Mouse (Mus musculus) kidney, embryonic 15.5 days (tissue): ENCODE measurements around the gene Kalrn. TPM values are rescaled to one million over a fixed set of nuclear protein-coding genes. Genes with fewer than 3 reads are reported as not detected.
A peak's percentile ranks its signal among the peaks of the same experiment; 100 is the strongest.

Source experiments
- ATAC-seq: fragments of 200-750 bp; cut with Nextera tagmentation; replicated peaks from 2 replicates; pipeline ENCODE4 v1.8.0; 2017; ENCODE audit warnings: moderate TSS enrichment; ENCODE audit not compliant: low FRiP score
- H3K27ac ChIP-seq: fragments of 300-500 bp; sonication (generic); 2 replicates; pipeline ENCODE4 v1.5.1; 2015; ENCODE audit warnings: mild to moderate bottlenecking, inconsistent platforms
- H3K27me3 ChIP-seq: fragments of 300-500 bp; sonication (generic); 2 replicates; pipeline ENCODE4 v1.6.1; 2015; ENCODE audit warnings: inconsistent platforms
- H3K36me3 ChIP-seq: fragments of 300-500 bp; sonication (generic); 2 replicates; pipeline ENCODE4 v1.6.1; 2015; ENCODE audit warnings: inconsistent platforms
- H3K4me1 ChIP-seq: fragments of 300-500 bp; sonication (generic); 2 replicates; pipeline ENCODE4 v1.6.1; 2015; ENCODE audit warnings: inconsistent platforms
- H3K4me2 ChIP-seq: fragments of 300-500 bp; sonication (generic); 2 replicates; pipeline ENCODE4 v1.6.1; 2015; ENCODE audit warnings: moderate library complexity, mild to moderate bottlenecking, inconsistent platforms
- H3K4me3 ChIP-seq: fragments of 300-500 bp; sonication (generic); replicated peaks from 2 replicates; pipeline ENCODE4 v1.5.1; 2015; ENCODE audit warnings: mild to moderate bottlenecking, inconsistent platforms
- H3K9ac ChIP-seq: fragments of 300-500 bp; sonication (generic); 2 replicates; pipeline ENCODE4 v1.6.1; 2015; ENCODE audit warnings: mild to moderate bottlenecking, inconsistent platforms
- H3K9me3 ChIP-seq: fragments of 300-500 bp; sonication (generic); replicated peaks from 2 replicates; pipeline ENCODE4 v1.6.1; 2016; ENCODE audit warnings: inconsistent platforms
- WGBS: fragments of 180-500 bp; shearing (Covaris S2); methylation state at CpG from one replicate; pipeline ENCODE4 v1.1.7; 2015; ENCODE audit warnings: mixed read lengths; 5-methylcytosine and 5-hydroxymethylcytosine counted together
- polyA plus RNA-seq: library from polyadenylated mRNA; unstranded; fragments of >200 nt; fragmentation: Nextera tagmentation; extraction: Ambion mirVana; gene quantifications from 2 replicates; pipeline ENCODE4 v1.2.1, GENCODE M21; 2015

Gene Kalrn
- polyA plus RNA-seq, 1 experiment from 2014 or later: 15.8 TPM

GRCm38 (mm10) chr16:34407036-34407435 is 166.3 kb downstream of the Kalrn start:
- H3K4me3 ChIP-seq: no peak overlapping the region
- no peak overlapping the region for H3K27ac ChIP-seq
- WGBS: 80% methylated on average over 8 of the region's 8 CpGs
- no peaks in the 10 kb centered on the region for H3K9me3 ChIP-seq
- no peaks in the 10 kb centered on the region for H3K27me3 ChIP-seq
- no peaks in the 10 kb centered on the region for H3K36me3 ChIP-seq
- no peak for ATAC-seq
- H3K4me2 ChIP-seq: no peak overlapping the region
- no peaks in the 10 kb centered on the region for H3K4me1 ChIP-seq
- no peak overlapping the region for H3K9ac ChIP-seq

- ATAC-seq: no peak
- H3K9ac ChIP-seq: no peak overlapping the region
- no peaks in the 10 kb centered on the region for H3K4me1 ChIP-seq
- no peaks in the 10 kb centered on the region for H3K9me3 ChIP-seq
- H3K36me3 ChIP-seq: no peaks in the 10 kb centered on the region
- H3K27ac ChIP-seq: no peak overlapping the region
- 58% methylated on average over 5 of the region's 5 CpGs for WGBS
- H3K4me3 ChIP-seq: no peak overlapping the region
- no peaks in the 10 kb centered on the region for H3K27me3 ChIP-seq
- H3K4me2 ChIP-seq: no peak overlapping the region
These were observed 168.2 kb downstream of the Kalrn start for GRCm38 (mm10) chr16:34405094-34405493.

- WGBS: 73% methylated on average over 1 of the region's 1 CpGs
- no peak overlapping the region for H3K9ac ChIP-seq
- ATAC-seq: no peak
These were observed 172.1 kb downstream of the Kalrn start for GRCm38 (mm10) chr16:34401216-34401615.

GRCm38 (mm10) chr16:34400102-34400728 is 173.1 kb downstream of the Kalrn start:
- Histone ChIP-seq H3K4me1 (0 out of 2 replicates have a peak, but pooled peaks cover 2% of the 10 kb centered on the region), H3K9me3 (no peaks in the 10 kb centered on the region), H3K4me2 (no peak overlapping the region), H3K9ac (no peak overlapping the region), H3K4me3 (no peak overlapping the region), H3K27me3 (no peaks in the 10 kb centered on the region), H3K36me3 (no peaks in the 10 kb centered on the region), H3K27ac (no peak overlapping the region)
- 0 out of 2 replicates have a peak, but pooled peaks have one; percentile 25 for ATAC-seq
- WGBS: 31% methylated on average over 13 of the region's 13 CpGs

More at GRCm38 (mm10) chr16:34401216-34401615, 172.1 kb downstream of the Kalrn start:
- Histone ChIP-seq H3K4me2 (no peak overlapping the region), H3K9me3 (no peaks in the 10 kb centered on the region), H3K36me3 (no peaks in the 10 kb centered on the region), H3K27ac (no peak overlapping the region), H3K27me3 (no peaks in the 10 kb centered on the region), H3K4me3 (no peak overlapping the region), H3K4me1 (0 out of 2 replicates have a peak, but pooled peaks cover 2% of the 10 kb centered on the region)

- no peak overlapping the region for H3K4me2 ChIP-seq
- no peaks in the 10 kb centered on the region for H3K9me3 ChIP-seq
- H3K4me3 ChIP-seq: no peak overlapping the region
- H3K36me3 ChIP-seq: no peaks in the 10 kb centered on the region
- H3K27me3 ChIP-seq: no peaks in the 10 kb centered on the region
- no peak for ATAC-seq
- H3K27ac ChIP-seq: no peak overlapping the region
- 0 out of 2 replicates have a peak, but pooled peaks cover 2% of the 10 kb centered on the region for H3K4me1 ChIP-seq
- no peak overlapping the region for H3K9ac ChIP-seq
These were observed 178.0 kb downstream of the Kalrn start for GRCm38 (mm10) chr16:34395221-34395811.

- Histone ChIP-seq H3K9ac (no peak overlapping the region), H3K4me2 (no peak overlapping the region), H3K9me3 (no peaks in the 10 kb centered on the region), H3K36me3 (no peaks in the 10 kb centered on the region; the same call in 1 of the 2 replicates), H3K4me3 (no peak overlapping the region), H3K27me3 (no peaks in the 10 kb centered on the region), H3K4me1 (no peaks in the 10 kb centered on the region), H3K27ac (no peak overlapping the region)
- 75% methylated on average over 5 of the region's 5 CpGs for WGBS
- ATAC-seq: no peak
These were observed 183.6 kb downstream of the Kalrn start for GRCm38 (mm10) chr16:34389520-34390271.

- no peak overlapping the region for H3K27ac ChIP-seq
- WGBS: 75% methylated on average over 6 of the region's 6 CpGs
- no peak overlapping the region for H3K4me2 ChIP-seq
- no peaks in the 10 kb centered on the region for H3K4me1 ChIP-seq
- no peak for ATAC-seq
- H3K9me3 ChIP-seq: no peaks in the 10 kb centered on the region
- H3K27me3 ChIP-seq: no peaks in the 10 kb centered on the region
- no peaks in the 10 kb centered on the region; the same call in 1 of the 2 replicates for H3K36me3 ChIP-seq
- no peak overlapping the region for H3K4me3 ChIP-seq
- H3K9ac ChIP-seq: no peak overlapping the region
These were observed 184.5 kb downstream of the Kalrn start for GRCm38 (mm10) chr16:34388871-34389270.

GRCm38 (mm10) chr16:34385065-34385464 is 188.3 kb downstream of the Kalrn start:
- no peak overlapping the region for H3K4me3 ChIP-seq
- no peaks in the 10 kb centered on the region; the same call in 1 of the 2 replicates for H3K36me3 ChIP-seq
- H3K27ac ChIP-seq: no peak overlapping the region
- no peaks in the 10 kb centered on the region for H3K9me3 ChIP-seq
- no peaks in the 10 kb centered on the region for H3K27me3 ChIP-seq
- H3K4me2 ChIP-seq: no peak overlapping the region
- H3K9ac ChIP-seq: no peak overlapping the region
- 91% methylated on average over 8 of the region's 8 CpGs for WGBS
- H3K4me1 ChIP-seq: no peaks in the 10 kb centered on the region; the same call in 1 of the 2 replicates
- no peak for ATAC-seq

GRCm38 (mm10) chr16:34382992-34383391 is 190.3 kb downstream of the Kalrn start:
- Histone ChIP-seq H3K36me3 (no peaks in the 10 kb centered on the region; the same call in 1 of the 2 replicates), H3K4me3 (no peak overlapping the region), H3K9ac (no peak overlapping the region), H3K4me1 (no peaks in the 10 kb centered on the region; the same call in 1 of the 2 replicates), H3K9me3 (no peaks in the 10 kb centered on the region), H3K27ac (no peak overlapping the region), H3K4me2 (no peak overlapping the region), H3K27me3 (no peaks in the 10 kb centered on the region)
- WGBS: 77% methylated on average over 4 of the region's 4 CpGs
- ATAC-seq: no peak

GRCm38 (mm10) chr16:34376166-34376857 is 197.0 kb downstream of the Kalrn start:
- Histone ChIP-seq H3K9me3 (no peaks in the 10 kb centered on the region), H3K36me3 (no peaks in the 10 kb centered on the region), H3K27me3 (no peaks in the 10 kb centered on the region), H3K4me3 (no peak overlapping the region), H3K4me2 (no peak overlapping the region), H3K9ac (no peak overlapping the region), H3K4me1 (peaks cover 21% of the 10 kb centered on the region), H3K27ac (no peak overlapping the region)
- 50% methylated on average over 12 of the region's 12 CpGs for WGBS
- ATAC-seq: no peak

- no peak for ATAC-seq
- Histone ChIP-seq H3K27me3 (no peaks in the 10 kb centered on the region), H3K9me3 (no peaks in the 10 kb centered on the region), H3K36me3 (no peaks in the 10 kb centered on the region), H3K4me2 (no peak overlapping the region), H3K4me1 (peaks cover 24% of the 10 kb centered on the region), H3K4me3 (no peak overlapping the region), H3K27ac (no peak overlapping the region), H3K9ac (no peak overlapping the region)
- WGBS: 74% methylated on average over 4 of the region's 4 CpGs
These were observed 199.8 kb downstream of the Kalrn start for GRCm38 (mm10) chr16:34373519-34373918.
